Mouse (Mus musculus) midbrain, embryonic 14.5 days (tissue): Measurements from ENCODE around the gene Slc29a3. TPM values are rescaled to one million over a fixed set of nuclear protein-coding genes. Genes with fewer than 3 reads are reported as not detected.

ENCODE experiments used
- ATAC-seq: fragments of 200-750 bp; cut with Nextera tagmentation; 2 replicates; pipeline ENCODE4 v1.8.0; 2017; ENCODE audit warnings: moderate number of reproducible peaks, moderate library complexity; ENCODE audit not compliant: low FRiP score, low TSS enrichment
- DNase-seq: peaks from one replicate; pipeline ENCODE4 v3.0.0-alpha.2; 2015
- H3K27ac ChIP-seq: fragments of 300-500 bp; sonication (generic); replicated peaks from 2 replicates; pipeline ENCODE4 v1.5.1; 2014; ENCODE audit warnings: mild to moderate bottlenecking, low read depth, low read length, moderate library complexity
- H3K27me3 ChIP-seq: fragments of 300-500 bp; sonication (generic); 2 replicates; pipeline ENCODE4 v1.6.1; 2014; ENCODE audit warnings: low read length, control low read depth, mixed read lengths; ENCODE audit not compliant: control insufficient read depth, insufficient read depth
- H3K36me3 ChIP-seq: fragments of 300-500 bp; sonication (generic); 2 replicates; pipeline ENCODE4 v1.6.1; 2014; ENCODE audit warnings: low read length, control low read depth; ENCODE audit not compliant: control insufficient read depth, insufficient read depth
- H3K4me1 ChIP-seq: fragments of 300-500 bp; sonication (generic); 2 replicates; pipeline ENCODE4 v1.6.1; 2014; ENCODE audit warnings: mild to moderate bottlenecking, antibody characterized with exemption, low read length, control low read depth; ENCODE audit not compliant: control insufficient read depth, insufficient read depth
- H3K4me2 ChIP-seq: fragments of 300-500 bp; sonication (generic); 2 replicates; pipeline ENCODE4 v1.6.1; 2014; ENCODE audit warnings: mild to moderate bottlenecking, low read length, moderate library complexity
- H3K4me3 ChIP-seq: fragments of 300-500 bp; sonication (generic); replicated peaks from 2 replicates; pipeline ENCODE4 v1.5.1; 2014; ENCODE audit warnings: low read depth, low read length
- H3K9ac ChIP-seq: fragments of 300-500 bp; sonication (generic); replicated peaks from 2 replicates; pipeline ENCODE4 v1.6.1; 2014; ENCODE audit warnings: mild to moderate bottlenecking, low read length, moderate library complexity
- H3K9me3 ChIP-seq: fragments of 300-500 bp; sonication (generic); 2 replicates; pipeline ENCODE4 v1.6.1; 2016; ENCODE audit warnings: low read length, control low read depth, mixed read lengths; ENCODE audit not compliant: control insufficient read depth
- WGBS: fragments of 180-500 bp; shearing (Covaris S2); extraction: QIAGEN DNeasy Blood & Tissue Kit; methylation state at CpG from one replicate; pipeline ENCODE4 v1.1.7; 2014; 5-methylcytosine and 5-hydroxymethylcytosine counted together
- polyA plus RNA-seq: library from polyadenylated mRNA; unstranded; fragments of >200 nt; fragmentation: Nextera tagmentation; extraction: Ambion mirVana; gene quantifications from 2 replicates; pipeline ENCODE4 v1.2.1, GENCODE M21; 2014

Gene Slc29a3
- polyA plus RNA-seq, 1 experiment from 2014 or later, result 8.5 TPM

GRCm38 (mm10) chr10:60739619-60740363 is 12.8 kb downstream of the Slc29a3 start:
- H3K4me3 ChIP-seq, result no peak overlapping the region
- no peak overlapping the region for H3K27ac ChIP-seq
- no peaks in the 10 kb centered on the region for H3K9me3 ChIP-seq
- no peaks in the 10 kb centered on the region for H3K27me3 ChIP-seq
- H3K4me1 ChIP-seq, result no peaks in the 10 kb centered on the region
- no peak overlapping the region for H3K9ac ChIP-seq
- WGBS, result 94% methylated on average over 4 of the region's 4 CpGs
- ATAC-seq (no peak), DNase-seq (no peak)
- no peak overlapping the region for H3K4me2 ChIP-seq
- no peaks in the 10 kb centered on the region for H3K36me3 ChIP-seq

GRCm38 (mm10) chr10:60737886-60738640 is 14.5 kb downstream of the Slc29a3 start:
- Histone ChIP-seq H3K27ac (no peak overlapping the region), H3K4me2 (no peak overlapping the region)
- WGBS, result 80% methylated on average over 8 of the region's 9 CpGs

GRCm38 (mm10) chr10:60737169-60737728 is 15.3 kb downstream of the Slc29a3 start:
- no peak overlapping the region for H3K4me3 ChIP-seq
- H3K27me3 ChIP-seq, result no peaks in the 10 kb centered on the region
- H3K4me2 ChIP-seq, result no peak overlapping the region
- H3K4me1 ChIP-seq, result peaks cover 5% of the 10 kb centered on the region; the same call in 1 of the 2 replicates
- WGBS, result 53% methylated on average over 11 of the region's 11 CpGs
- DNase-seq, result no peak
- no peaks in the 10 kb centered on the region for H3K36me3 ChIP-seq
- no peaks in the 10 kb centered on the region for H3K9me3 ChIP-seq
- no peak for ATAC-seq
- no peak overlapping the region for H3K27ac ChIP-seq
- H3K9ac ChIP-seq, result no peak overlapping the region

More at GRCm38 (mm10) chr10:60737886-60738640, 14.5 kb downstream of the Slc29a3 start:
- H3K9ac ChIP-seq, result no peak overlapping the region
- no peaks in the 10 kb centered on the region for H3K4me1 ChIP-seq
- ATAC-seq (no peak), DNase-seq (no peak)
- H3K27me3 ChIP-seq, result no peaks in the 10 kb centered on the region
- no peaks in the 10 kb centered on the region for H3K36me3 ChIP-seq
- H3K9me3 ChIP-seq, result no peaks in the 10 kb centered on the region
- no peak overlapping the region for H3K4me3 ChIP-seq

- ATAC-seq, result no peak
- Histone ChIP-seq H3K27ac (no peak overlapping the region), H3K27me3 (no peaks in the 10 kb centered on the region), H3K4me2 (no peak overlapping the region), H3K4me3 (no peak overlapping the region), H3K9me3 (no peaks in the 10 kb centered on the region), H3K9ac (no peak overlapping the region), H3K4me1 (peaks cover 13% of the 10 kb centered on the region), H3K36me3 (no peaks in the 10 kb centered on the region)
- WGBS, result 86% methylated on average over 1 of the region's 1 CpGs
- no peak for DNase-seq
Observed at GRCm38 (mm10) chr10:60735737-60736136, 16.9 kb downstream of the Slc29a3 start.

- Histone ChIP-seq H3K4me1 (peaks cover 13% of the 10 kb centered on the region), H3K36me3 (no peaks in the 10 kb centered on the region), H3K4me3 (no peak overlapping the region), H3K9ac (no peak overlapping the region), H3K27me3 (no peaks in the 10 kb centered on the region), H3K27ac (no peak overlapping the region), H3K4me2 (no peak overlapping the region), H3K9me3 (no peaks in the 10 kb centered on the region)
- ATAC-seq (no peak), DNase-seq (no peak)
- 91% methylated on average over 8 of the region's 8 CpGs for WGBS
Observed at GRCm38 (mm10) chr10:60733471-60733870, 19.1 kb downstream of the Slc29a3 start.

GRCm38 (mm10) chr10:60732397-60732861 is 20.2 kb downstream of the Slc29a3 start:
- DNase-seq, result no peak
- Histone ChIP-seq H3K27me3 (no peaks in the 10 kb centered on the region), H3K4me2 (no peak overlapping the region), H3K9ac (peak overlapping the region; percentile 39), H3K36me3 (no peaks in the 10 kb centered on the region), H3K9me3 (no peaks in the 10 kb centered on the region), H3K4me3 (no peak overlapping the region), H3K4me1 (peaks cover 13% of the 10 kb centered on the region), H3K27ac (peak overlapping the region; percentile 65)
- ATAC-seq, result no peak
- 31% methylated on average over 2 of the region's 2 CpGs for WGBS

GRCm38 (mm10) chr10:60731742-60732141 is 20.9 kb downstream of the Slc29a3 start:
- Histone ChIP-seq H3K36me3 (no peaks in the 10 kb centered on the region), H3K9me3 (no peaks in the 10 kb centered on the region), H3K4me1 (peaks cover 13% of the 10 kb centered on the region), H3K27me3 (no peaks in the 10 kb centered on the region), H3K27ac (peak overlapping the region; percentile 65), H3K9ac (peak overlapping the region; percentile 39), H3K4me3 (no peak overlapping the region), H3K4me2 (no peak overlapping the region)
- peak; percentile 58 for DNase-seq
- WGBS, result 6% methylated on average over 5 of the region's 5 CpGs
- peak; percentile 29; the same call in 1 of the 2 replicates for ATAC-seq

GRCm38 (mm10) chr10:60727301-60727700 is 25.3 kb downstream of the Slc29a3 start:
- WGBS, result 31% methylated on average over 5 of the region's 5 CpGs
- Histone ChIP-seq H3K9ac (no peak overlapping the region), H3K9me3 (no peaks in the 10 kb centered on the region), H3K27ac (no peak overlapping the region), H3K4me1 (peaks cover 9% of the 10 kb centered on the region), H3K36me3 (no peaks in the 10 kb centered on the region), H3K4me3 (no peak overlapping the region), H3K4me2 (no peak overlapping the region), H3K27me3 (no peaks in the 10 kb centered on the region)
- DNase-seq, result no peak
- ATAC-seq, result no peak
